Mouse (Mus musculus) adrenal gland, postnatal 14 days (tissue): ENCODE measurements at regions not wholly inside any gene's neighbourhood (a gene's known extent, or its start where the extent isn't known, plus 50 kb on each side); places are given as distances from the start of the nearest gene placed in this dataset.

Experiments used
- DNase-seq: peaks from one replicate; pipeline ENCODE4 v3.0.0; 2021; ENCODE audit warnings: mixed read lengths

GRCm38 (mm10) chr5:133686206-133686605 lies 413.3 kb upstream of the Castor2 start:
- DNase-seq = no peak

GRCm38 (mm10) chr5:133683021-133683420 lies 416.5 kb upstream of the Castor2 start:
- DNase-seq = no peak

- DNase-seq = no peak
Observed at GRCm38 (mm10) chr5:133676791-133677450, 422.6 kb upstream of the Castor2 start.

GRCm38 (mm10) chr5:133675636-133676035 lies 423.9 kb upstream of the Castor2 start:
- no peak for DNase-seq

- DNase-seq = peak; percentile 79
Observed at GRCm38 (mm10) chr5:133666473-133666872, 433.0 kb upstream of the Castor2 start.

GRCm38 (mm10) chr5:133662474-133663256 lies 436.8 kb upstream of the Castor2 start:
- DNase-seq = no peak

GRCm38 (mm10) chr5:133660351-133660750 lies 439.2 kb upstream of the Castor2 start:
- no peak for DNase-seq

- peak; percentile 18 for DNase-seq
Observed at GRCm38 (mm10) chr5:133656837-133657236, 442.7 kb upstream of the Castor2 start.

GRCm38 (mm10) chr5:133653431-133653830 lies 446.1 kb upstream of the Castor2 start:
- no peak for DNase-seq

- DNase-seq = no peak
Observed at GRCm38 (mm10) chr5:133650246-133650645, 449.3 kb upstream of the Castor2 start.

- no peak for DNase-seq
Observed at GRCm38 (mm10) chr5:133645696-133646195, 453.8 kb upstream of the Castor2 start.

GRCm38 (mm10) chr5:133643326-133643725 lies 456.2 kb upstream of the Castor2 start:
- no peak for DNase-seq

GRCm38 (mm10) chr5:133634481-133634880 lies 465.0 kb upstream of the Castor2 start:
- DNase-seq = no peak

- DNase-seq = no peak
Observed at GRCm38 (mm10) chr5:133631812-133632211, 467.7 kb upstream of the Castor2 start.

- no peak for DNase-seq
Observed at GRCm38 (mm10) chr5:133619347-133619746, 480.2 kb upstream of the Castor2 start.

GRCm38 (mm10) chr5:133601241-133601739 lies 498.2 kb upstream of the Castor2 start:
- DNase-seq = no peak

GRCm38 (mm10) chr5:133600630-133601029 lies 498.9 kb upstream of the Castor2 start:
- DNase-seq = no peak

GRCm38 (mm10) chr5:133598105-133598504 lies 501.4 kb upstream of the Castor2 start:
- no peak for DNase-seq

- DNase-seq = no peak
Observed at GRCm38 (mm10) chr5:133586492-133586891, 513.0 kb upstream of the Castor2 start.

GRCm38 (mm10) chr5:133585181-133585580 lies 514.3 kb upstream of the Castor2 start:
- peak; percentile 73 for DNase-seq

GRCm38 (mm10) chr5:133576595-133576994 lies 522.9 kb upstream of the Castor2 start:
- no peak for DNase-seq

GRCm38 (mm10) chr5:133569096-133569495 lies 530.4 kb upstream of the Castor2 start:
- no peak for DNase-seq

- DNase-seq = no peak
Observed at GRCm38 (mm10) chr5:133566506-133566905, 533.0 kb upstream of the Castor2 start.
